12 mouse cellular contexts compared by ENCODE assay signal in genomic region chr12:6637771-6638305, GRCm38 (mm10).
DNase-seq lines count a peak whose midpoint lies in the region.
"Had no signal": no experiment of that assay in that cellular context is flagged by ENCODE, and none has a peak within 500 bp of the region (broad histone marks: within the 10 kb centered on the region; RNA-seq: fewer than 3 reads in every experiment).

No protein-coding gene starts in this region.

- DNase-seq in left cerebral cortex, adult 11 months (ENCODE audit: low spot score): peak; percentile 38
- DNase-seq in left cerebral cortex, postnatal 4 days: no peak
- DNase-seq in frontal cortex, adult 2 months (ENCODE audit: extremely low spot score in 1 of 2, low spot score in 1 of 2): peak; percentile 45 to 70
- DNase-seq in layer of hippocampus, postnatal 36 days: peak; percentile 1 to 8
- DNase-seq in right cerebral cortex, postnatal 10 days (ENCODE audit: low spot score in 2 of 2): peak; percentile 21 to 51
- DNase-seq in gastrocnemius, adult 18-20 months (ENCODE audit: low spot score): no peak
- DNase-seq in spleen, postnatal 4 days (ENCODE audit: low spot score in 2 of 2): no peak
- no peak for DNase-seq in spleen, postnatal 14 days (ENCODE audit: low spot score in 2 of 2)
- DNase-seq: cerebellum, adult 2 months; kidney, postnatal 25 days; lung, adult 2 months; thymus, postnatal 36 days had no signal

- intact Hi-C loops in left cerebral cortex, postnatal 4 days (cut with DNase I): no loop called here

Comparison
In these comparisons a context has a peak if more than half of its experiments do, and no peak if none do; other contexts are left out.
1. DNase-seq: peak in left cerebral cortex, adult 11 months (single experiment), frontal cortex, adult 2 months (2 of 2), layer of hippocampus, postnatal 36 days (2 of 2) and right cerebral cortex, postnatal 10 days (2 of 2); none in left cerebral cortex, postnatal 4 days (single experiment), gastrocnemius, adult 18-20 months (single experiment), spleen, postnatal 4 days (0 of 2) and spleen, postnatal 14 days (0 of 2).